Mouse (Mus musculus) cerebellum, adult 2 months (tissue): ENCODE results near the gene Smg6.

Experiments used
- CTCF ChIP-seq: fragments of 200-500 bp; IDR thresholded peaks from 2 replicates; pipeline ENCODE4 v1.5.1; 2011; ENCODE audit warnings: low read depth, mild to moderate bottlenecking, control low read depth, low read length, moderate library complexity, borderline replicate concordance; ENCODE audit not compliant: insufficient read depth
- POLR2A ChIP-seq: fragments of 200-500 bp; IDR thresholded peaks from 2 replicates; pipeline ENCODE4 v1.6.1; 2011; ENCODE audit warnings: low read length, control low read depth, borderline replicate concordance; ENCODE audit not compliant: insufficient read depth

- TF ChIP-seq CTCF (no peak), POLR2A (no peak)
Observed at GRCm38 (mm10) chr11:75197956-75198355, 272.3 kb downstream of the Smg6 start.
